Mouse (Mus musculus): ENCODE data around the gene Adra2b. TPM values are rescaled to one million over a fixed set of nuclear protein-coding genes. Genes with fewer than 3 reads are reported as not detected.

The Adra2b gene
- polyA plus RNA-seq, 1 experiment from 2014 or later: 24.0 TPM

- no peaks in the 10 kb centered on the region for H3K36me3 ChIP-seq (replicated peaks)
- no peak overlapping the region for H3K4me3 ChIP-seq (replicated peaks)
- H3K4me2 ChIP-seq: no peak overlapping the region
- WGBS (ENCODE audit: insufficient replicate concordance): 66% methylated on average over 7 of the region's 7 CpGs
- H3K4me1 ChIP-seq (replicated peaks): peaks cover 10% of the 10 kb centered on the region
- H3K9ac ChIP-seq: no peak overlapping the region
- no peak overlapping the region for H3K27ac ChIP-seq (replicated peaks)
- H3K9me3 ChIP-seq (replicated peaks): no peaks in the 10 kb centered on the region
- no peak for ATAC-seq (ENCODE audit: insufficient read depth)
- 0 out of 2 replicates have a peak, but pooled peaks cover 3% of the 10 kb centered on the region for H3K27me3 ChIP-seq
Observed at GRCm38 (mm10) chr2:127383881-127384280, 20.9 kb downstream of the Adra2b start.

- no peak overlapping the region for H3K4me3 ChIP-seq (replicated peaks)
- ATAC-seq (ENCODE audit: insufficient read depth): no peak
- H3K4me1 ChIP-seq (replicated peaks): peaks cover 5% of the 10 kb centered on the region
- no peaks in the 10 kb centered on the region for H3K27me3 ChIP-seq
- no peak overlapping the region for H3K27ac ChIP-seq (replicated peaks)
- no peak overlapping the region for H3K4me2 ChIP-seq
- no peak overlapping the region for H3K9ac ChIP-seq
- no peaks in the 10 kb centered on the region for H3K36me3 ChIP-seq (replicated peaks)
- 39% methylated on average over 2 of the region's 2 CpGs for WGBS (ENCODE audit: insufficient replicate concordance)
- H3K9me3 ChIP-seq (replicated peaks): no peaks in the 10 kb centered on the region
Observed at GRCm38 (mm10) chr2:127387521-127387920, 24.5 kb downstream of the Adra2b start.

GRCm38 (mm10) chr2:127390352-127390751 is 27.3 kb downstream of the Adra2b start:
- no peaks in the 10 kb centered on the region for H3K36me3 ChIP-seq (replicated peaks)
- no peak for ATAC-seq (ENCODE audit: insufficient read depth)
- H3K4me3 ChIP-seq (replicated peaks): no peak overlapping the region
- no peaks in the 10 kb centered on the region for H3K9me3 ChIP-seq (replicated peaks)
- H3K4me2 ChIP-seq: no peak overlapping the region
- WGBS (ENCODE audit: insufficient replicate concordance): 65% methylated on average over 3 of the region's 3 CpGs
- no peak overlapping the region for H3K27ac ChIP-seq (replicated peaks)
- H3K27me3 ChIP-seq: no peaks in the 10 kb centered on the region
- no peak overlapping the region for H3K9ac ChIP-seq
- H3K4me1 ChIP-seq (replicated peaks): peaks cover 5% of the 10 kb centered on the region

- H3K36me3 ChIP-seq (replicated peaks): no peaks in the 10 kb centered on the region
- H3K4me1 ChIP-seq (replicated peaks): peaks cover 5% of the 10 kb centered on the region
- H3K9ac ChIP-seq: no peak overlapping the region
- no peaks in the 10 kb centered on the region for H3K27me3 ChIP-seq
- no peak for ATAC-seq (ENCODE audit: insufficient read depth)
- H3K27ac ChIP-seq (replicated peaks): no peak overlapping the region
- no peaks in the 10 kb centered on the region for H3K9me3 ChIP-seq (replicated peaks)
- 50% methylated on average over 4 of the region's 4 CpGs for WGBS (ENCODE audit: insufficient replicate concordance)
- H3K4me3 ChIP-seq (replicated peaks): no peak overlapping the region
- H3K4me2 ChIP-seq: no peak overlapping the region
Observed at GRCm38 (mm10) chr2:127390846-127391245, 27.8 kb downstream of the Adra2b start.

GRCm38 (mm10) chr2:127391323-127391722 is 28.3 kb downstream of the Adra2b start:
- Histone ChIP-seq H3K4me3 (replicated peaks) (no peak overlapping the region), H3K27ac (replicated peaks) (no peak overlapping the region), H3K4me2 (no peak overlapping the region), H3K4me1 (replicated peaks) (peaks cover 5% of the 10 kb centered on the region), H3K9me3 (replicated peaks) (no peaks in the 10 kb centered on the region), H3K36me3 (replicated peaks) (no peaks in the 10 kb centered on the region), H3K27me3 (no peaks in the 10 kb centered on the region), H3K9ac (no peak overlapping the region)
- no peak for ATAC-seq (ENCODE audit: insufficient read depth)
- 28% methylated on average over 3 of the region's 3 CpGs for WGBS (ENCODE audit: insufficient replicate concordance)

GRCm38 (mm10) chr2:127394606-127395161 is 31.7 kb downstream of the Adra2b start:
- H3K9me3 ChIP-seq (replicated peaks): no peaks in the 10 kb centered on the region
- no peaks in the 10 kb centered on the region for H3K36me3 ChIP-seq (replicated peaks)
- no peak overlapping the region for H3K27ac ChIP-seq (replicated peaks)
- H3K4me2 ChIP-seq: no peak overlapping the region
- H3K4me3 ChIP-seq (replicated peaks): no peak overlapping the region
- no peak overlapping the region for H3K9ac ChIP-seq
- WGBS (ENCODE audit: insufficient replicate concordance): 71% methylated on average over 5 of the region's 5 CpGs
- H3K27me3 ChIP-seq: 0 out of 2 replicates have a peak, but pooled peaks cover 3% of the 10 kb centered on the region
- ATAC-seq (ENCODE audit: insufficient read depth): peak; percentile 46; the same call in 1 of the 2 replicates
- H3K4me1 ChIP-seq (replicated peaks): peaks cover 11% of the 10 kb centered on the region

- H3K36me3 ChIP-seq (replicated peaks): no peaks in the 10 kb centered on the region
- ATAC-seq (ENCODE audit: insufficient read depth): peak; percentile 72
- no peaks in the 10 kb centered on the region for H3K9me3 ChIP-seq (replicated peaks)
- no peak overlapping the region for H3K9ac ChIP-seq
- WGBS (ENCODE audit: insufficient replicate concordance): 81% methylated on average over 7 of the region's 7 CpGs
- no peak overlapping the region for H3K4me3 ChIP-seq (replicated peaks)
- H3K4me2 ChIP-seq: no peak overlapping the region
- H3K27ac ChIP-seq (replicated peaks): peak overlapping the region; percentile 35; the same call in 1 of the 2 replicates
- H3K4me1 ChIP-seq (replicated peaks): peaks cover 6% of the 10 kb centered on the region; the same call in 1 of the 2 replicates
- H3K27me3 ChIP-seq: peaks cover 15% of the 10 kb centered on the region; the same call in 1 of the 2 replicates
Observed at GRCm38 (mm10) chr2:127398738-127399137, 35.7 kb downstream of the Adra2b start.

GRCm38 (mm10) chr2:127411126-127411525 is 48.1 kb downstream of the Adra2b start:
- Histone ChIP-seq H3K36me3 (replicated peaks) (no peaks in the 10 kb centered on the region), H3K27ac (replicated peaks) (no peak overlapping the region), H3K9me3 (replicated peaks) (no peaks in the 10 kb centered on the region), H3K4me2 (no peak overlapping the region), H3K4me3 (replicated peaks) (no peak overlapping the region), H3K27me3 (peaks cover 32% of the 10 kb centered on the region), H3K4me1 (replicated peaks) (no peaks in the 10 kb centered on the region), H3K9ac (no peak overlapping the region)
- ATAC-seq (ENCODE audit: insufficient read depth): no peak
- WGBS (ENCODE audit: insufficient replicate concordance): 77% methylated on average over 6 of the region's 6 CpGs

- WGBS (ENCODE audit: insufficient replicate concordance): 55% methylated on average over 10 of the region's 10 CpGs
- no peak overlapping the region for H3K27ac ChIP-seq (replicated peaks)
- no peaks in the 10 kb centered on the region for H3K36me3 ChIP-seq (replicated peaks)
- H3K4me1 ChIP-seq (replicated peaks): no peaks in the 10 kb centered on the region
- H3K9me3 ChIP-seq (replicated peaks): no peaks in the 10 kb centered on the region
- H3K9ac ChIP-seq: no peak overlapping the region
- H3K27me3 ChIP-seq: peaks cover 36% of the 10 kb centered on the region
- no peak overlapping the region for H3K4me3 ChIP-seq (replicated peaks)
- no peak for ATAC-seq (ENCODE audit: insufficient read depth)
- H3K4me2 ChIP-seq: no peak overlapping the region
Observed at GRCm38 (mm10) chr2:127415806-127416205, 52.8 kb downstream of the Adra2b start.

GRCm38 (mm10) chr2:127416706-127417105 is 53.7 kb downstream of the Adra2b start:
- no peaks in the 10 kb centered on the region for H3K36me3 ChIP-seq (replicated peaks)
- H3K27ac ChIP-seq (replicated peaks): no peak overlapping the region
- no peaks in the 10 kb centered on the region for H3K4me1 ChIP-seq (replicated peaks)
- H3K4me3 ChIP-seq (replicated peaks): no peak overlapping the region
- ATAC-seq (ENCODE audit: insufficient read depth): no peak
- H3K27me3 ChIP-seq: peaks cover 38% of the 10 kb centered on the region
- WGBS (ENCODE audit: insufficient replicate concordance): 45% methylated on average over 3 of the region's 3 CpGs
- H3K4me2 ChIP-seq: no peak overlapping the region
- H3K9me3 ChIP-seq (replicated peaks): no peaks in the 10 kb centered on the region
- H3K9ac ChIP-seq: no peak overlapping the region
